8 mouse cellular contexts compared by ENCODE assay signal in genomic region chr15:96285323-96286014, GRCm38 (mm10). TPM values are rescaled to one million over a fixed set of nuclear protein-coding genes. Genes with fewer than 3 reads are reported as not detected.
DNase-seq lines count a peak whose midpoint lies in the region; ATAC-seq and TF ChIP-seq lines count a peak whose summit lies in the region.

No protein-coding gene starts in this region.

- peak; percentile 98 for DNase-seq in MN1 (ENCODE audit: low spot score)
- DNase-seq in cerebellum, adult 8-10 months: peak; percentile 86
- peak; percentile 90 for DNase-seq in forelimb bud, embryonic 11.5 days (ENCODE audit: low read depth, low spot score)
- peak; percentile 72 for DNase-seq in layer of hippocampus, adult 9-10 months (ENCODE audit: low spot score)
- peak; percentile 62 to 71 for DNase-seq in thymus, adult 18-20 months

- H3K9me3 ChIP-seq in lung, embryonic 15.5 days: no peaks in the 10 kb centered on the region

- TF ChIP-seq POLR2A in olfactory bulb, adult 2 months (IDR thresholded peaks at IDR 0.05; ENCODE audit: insufficient read depth, low read depth, low read length): peak; percentile 53

- H3K9ac ChIP-seq in lung, embryonic 15.5 days: peak overlapping the region; percentile 99

- TF ChIP-seq CTCF in olfactory bulb, adult 2 months (IDR thresholded peaks at IDR 0.05; ENCODE audit: insufficient read depth, low read depth, low read length): no peak

- H3K36me3 ChIP-seq in lung, embryonic 15.5 days: peaks cover under 1% of the 10 kb centered on the region

- peak; percentile 54 to 61 for ATAC-seq in hematopoietic stem cell, adult 5-6 weeks (replicated peaks in 1 of 2; ENCODE audit: insufficient read depth in 1 of 2, low FRiP score in 2 of 2, low TSS enrichment in 1 of 2, low read depth in 1 of 2, poor library complexity in 2 of 2, severe bottlenecking in 2 of 2)
- peak; percentile 84 for ATAC-seq in lung, embryonic 15.5 days (ENCODE audit: borderline replicate concordance, extremely low read depth, low FRiP score, low TSS enrichment)

- under 1% methylated on average over 47 of the region's 64 CpGs for WGBS in lung, embryonic 15.5 days
- WGBS in olfactory bulb, adult 2 months: under 1% methylated on average over 64 of the region's 64 CpGs

- H3K4me2 ChIP-seq in lung, embryonic 15.5 days: peak overlapping the region; percentile 77

- H3K27me3 ChIP-seq in lung, embryonic 15.5 days: no peaks in the 10 kb centered on the region

- peak overlapping the region; percentile 93 for H3K4me3 ChIP-seq in lung, embryonic 15.5 days
- H3K4me3 ChIP-seq in olfactory bulb, adult 2 months (ENCODE audit: insufficient read depth, low read depth, low read length): peak overlapping the region; percentile 91

- H3K27ac ChIP-seq in lung, embryonic 15.5 days: peak overlapping the region; percentile 100
- H3K27ac ChIP-seq in olfactory bulb, adult 2 months (ENCODE audit: insufficient read depth, low read depth, low read length): peak overlapping the region; percentile 97

- peaks cover 27% of the 10 kb centered on the region for H3K4me1 ChIP-seq in lung, embryonic 15.5 days
- H3K4me1 ChIP-seq in olfactory bulb, adult 2 months (ENCODE audit: control insufficient read depth, insufficient read depth, low read length): peaks cover 7% of the 10 kb centered on the region

RNA-seq across cellular contexts. Expression of gene Arid2, which starts 1.8 kb away (rescaled TPM):
- 51.4 and 61.5 TPM in 2 replicates for total RNA-seq in hematopoietic stem cell, adult 5-6 weeks (2017)
- polyA plus RNA-seq in lung, embryonic 15.5 days (2015; fragmentation: Nextera tagmentation; extraction: Ambion mirVana): 20.8 and 21.7 TPM in 2 replicates
- polyA plus RNA-seq in olfactory bulb, adult 2 months (2012; ENCODE audit: insufficient read depth, insufficient read length, low replicate concordance, missing spikeins): 35.6 TPM in 1 of 2 replicates, not detected in the other

Comparison
In these comparisons a context has a peak if more than half of its experiments do, and no peak if none do; other contexts are left out.
1. Peak in every context shown above with its lines: DNase-seq, ATAC-seq, H3K4me3 ChIP-seq and H3K27ac ChIP-seq.